Mouse (Mus musculus) gastrocnemius, postnatal 36 days (tissue): ENCODE data around the gene Agtr2. TPM values are rescaled to one million over a fixed set of nuclear protein-coding genes. Genes with fewer than 3 reads are reported as not detected.
"Not testable (repeated sequence)": the region's sequence is repeated elsewhere in the genome, so short reads cannot be mapped to it uniquely, and the experiment has no call there.

ENCODE experiments used
- DNase-seq, 2 experiments: peaks; one replicate each; pipeline ENCODE4 v3.0.0; 2022
- intact Hi-C: fragments of 180-260 bp; cut with DNase I; formaldehyde crosslinking; loops from one replicate; pipeline ENCODE4 v1.15.1; 2025
- long read RNA-seq, 2 experiments: library from polyadenylated mRNA; stranded (forward); transcript quantifications; one replicate each; pipeline ENCODE4 v2.0.0; 2021
- total RNA-seq, 2 experiments: library from RNA; stranded (reverse); gene quantifications; 2 replicates each; pipeline ENCODE4 v1.2.3; 2021

Agtr2 gene
- total RNA-seq: under 1 TPM; 0.38 to 0.74 TPM
- long read RNA-seq, experiment 1: 0 reads
- long read RNA-seq, experiment 2: 0 reads

GRCm38 (mm10) chrX:21484414-21484813, at the start of gene Agtr2:
Gene Agtr2 (plus strand): TSS chrX:21484544.
- DNase-seq: no peak
- intact Hi-C loops: no loop called here

- DNase-seq: no peak
- intact Hi-C loops: no loop called here
Measured at GRCm38 (mm10) chrX:21452519-21452918, 31.8 kb upstream of the Agtr2 start.

GRCm38 (mm10) chrX:21488111-21488510, 3.8 kb downstream of the Agtr2 start:
- intact Hi-C loops: no loop called here
- no peak for DNase-seq

GRCm38 (mm10) chrX:21500242-21500641, 15.9 kb downstream of the Agtr2 start:
- intact Hi-C loops: no loop called here
- no peak for DNase-seq

GRCm38 (mm10) chrX:21507333-21507732, 23.0 kb downstream of the Agtr2 start:
- DNase-seq: not testable (repeated sequence)

GRCm38 (mm10) chrX:21522590-21522989, 38.2 kb downstream of the Agtr2 start:
- DNase-seq: no peak
- intact Hi-C loops: no loop called here

More at GRCm38 (mm10) chrX:21507333-21507732, 23.0 kb downstream of the Agtr2 start:
- intact Hi-C loops: not testable (repeated sequence)

Other genes with a start within 250 kb of the Agtr2 start
- not detected for gene Slc6a14, start 230.4 kb downstream of the Agtr2 start, total RNA-seq